Mouse (Mus musculus): ENCODE measurements at regions not wholly inside any gene's neighbourhood (a gene's known extent, or its start where the extent isn't known, plus 50 kb on each side); places are given as distances from the start of the nearest gene placed in this dataset.

GRCm38 (mm10) chr3:17452984-17453383, 495.2 kb upstream of the Cypt12 start:
- H3K4me3 ChIP-seq: no peak overlapping the region
- no peak overlapping the region for H3K4me2 ChIP-seq
- H3K27me3 ChIP-seq: no peaks in the 10 kb centered on the region
- H3K4me1 ChIP-seq: no peaks in the 10 kb centered on the region
- H3K36me3 ChIP-seq (ENCODE audit: poor library complexity, severe bottlenecking): no peaks in the 10 kb centered on the region
- no peaks in the 10 kb centered on the region for H3K9me3 ChIP-seq (replicated peaks)
- 38% methylated on average over 1 of the region's 1 CpGs for WGBS
- no peak overlapping the region for H3K9ac ChIP-seq
- ATAC-seq: peak; percentile 55; the same call in 1 of the 2 replicates
- no peak overlapping the region for H3K27ac ChIP-seq

GRCm38 (mm10) chr3:17460545-17460944, 487.7 kb upstream of the Cypt12 start:
- Histone ChIP-seq H3K27me3 (no peaks in the 10 kb centered on the region), H3K9ac (no peak overlapping the region), H3K27ac (no peak overlapping the region), H3K4me2 (no peak overlapping the region), H3K9me3 (replicated peaks) (no peaks in the 10 kb centered on the region), H3K4me1 (no peaks in the 10 kb centered on the region), H3K4me3 (no peak overlapping the region), H3K36me3 (ENCODE audit: poor library complexity, severe bottlenecking) (no peaks in the 10 kb centered on the region)
- ATAC-seq: no peak; the same call in 1 of the 2 replicates
- 79% methylated on average over 5 of the region's 5 CpGs for WGBS

DNA sequence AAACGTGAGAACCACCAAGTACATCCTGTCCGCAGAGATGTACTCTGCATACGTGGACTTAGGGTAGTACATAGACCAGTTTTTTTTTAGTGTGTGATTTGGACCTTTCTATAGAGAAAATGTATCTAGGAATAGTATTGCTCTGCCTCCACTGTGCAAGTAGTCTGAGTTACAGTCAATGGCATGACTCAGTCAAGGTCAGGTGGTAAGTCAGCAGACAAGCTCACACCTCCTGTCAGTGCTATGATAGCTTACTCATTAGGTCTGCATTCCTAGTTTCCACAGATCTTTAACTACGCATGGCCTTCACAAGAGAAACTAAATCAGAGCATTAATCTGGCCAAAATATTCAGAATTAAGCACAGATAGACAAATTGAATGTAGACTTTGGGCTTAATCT, 486.8 kb upstream of the Cypt12 start:
- Histone ChIP-seq H3K27me3 (no peaks in the 10 kb centered on the region), H3K36me3 (ENCODE audit: poor library complexity, severe bottlenecking) (no peaks in the 10 kb centered on the region), H3K4me3 (no peak overlapping the region), H3K9ac (no peak overlapping the region), H3K4me1 (no peaks in the 10 kb centered on the region), H3K9me3 (replicated peaks) (no peaks in the 10 kb centered on the region), H3K4me2 (no peak overlapping the region), H3K27ac (no peak overlapping the region)
- 87% methylated on average over 4 of the region's 4 CpGs for WGBS
- ATAC-seq: no peak

- no peak overlapping the region for H3K4me2 ChIP-seq
These were observed 474.4 kb upstream of the Cypt12 start for GRCm38 (mm10) chr3:17473812-17474211.

GRCm38 (mm10) chr3:17489240-17490142, 458.7 kb upstream of the Cypt12 start:
- Histone ChIP-seq H3K27me3 (no peaks in the 10 kb centered on the region), H3K9ac (no peak overlapping the region), H3K27ac (no peak overlapping the region), H3K36me3 (ENCODE audit: poor library complexity, severe bottlenecking) (no peaks in the 10 kb centered on the region), H3K4me3 (no peak overlapping the region), H3K9me3 (replicated peaks) (no peaks in the 10 kb centered on the region), H3K4me1 (peaks cover 6% of the 10 kb centered on the region), H3K4me2 (no peak overlapping the region)
- peak; percentile 69; the same call in 1 of the 2 replicates for ATAC-seq
- WGBS: 14% methylated on average over 4 of the region's 4 CpGs

More at GRCm38 (mm10) chr3:17473812-17474211, 474.4 kb upstream of the Cypt12 start:
- Histone ChIP-seq H3K27ac (no peak overlapping the region), H3K4me1 (no peaks in the 10 kb centered on the region), H3K4me3 (no peak overlapping the region), H3K9me3 (replicated peaks) (no peaks in the 10 kb centered on the region), H3K9ac (no peak overlapping the region), H3K27me3 (no peaks in the 10 kb centered on the region), H3K36me3 (ENCODE audit: poor library complexity, severe bottlenecking) (no peaks in the 10 kb centered on the region)
- WGBS: 93% methylated on average over 2 of the region's 2 CpGs
- no peak for ATAC-seq

GRCm38 (mm10) chr3:17490632-17491031, 457.6 kb upstream of the Cypt12 start:
- Histone ChIP-seq H3K9ac (no peak overlapping the region), H3K27ac (no peak overlapping the region), H3K4me3 (no peak overlapping the region), H3K4me1 (peaks cover 6% of the 10 kb centered on the region), H3K9me3 (replicated peaks) (no peaks in the 10 kb centered on the region), H3K27me3 (no peaks in the 10 kb centered on the region), H3K4me2 (no peak overlapping the region), H3K36me3 (ENCODE audit: poor library complexity, severe bottlenecking) (no peaks in the 10 kb centered on the region)
- ATAC-seq: no peak

- no peaks in the 10 kb centered on the region for H3K9me3 ChIP-seq (replicated peaks)
- H3K36me3 ChIP-seq (ENCODE audit: poor library complexity, severe bottlenecking): no peaks in the 10 kb centered on the region
- no peak overlapping the region for H3K4me3 ChIP-seq
- no peaks in the 10 kb centered on the region for H3K27me3 ChIP-seq
- no peaks in the 10 kb centered on the region for H3K4me1 ChIP-seq
- no peak overlapping the region for H3K27ac ChIP-seq
- WGBS: 90% methylated on average over 3 of the region's 3 CpGs
- H3K9ac ChIP-seq: no peak overlapping the region
- H3K4me2 ChIP-seq: no peak overlapping the region
- no peak for ATAC-seq
These were observed 449.9 kb upstream of the Cypt12 start for GRCm38 (mm10) chr3:17498291-17498690.

GRCm38 (mm10) chr3:17501556-17501955, 446.7 kb upstream of the Cypt12 start:
- Histone ChIP-seq H3K9me3 (replicated peaks) (no peaks in the 10 kb centered on the region), H3K4me3 (no peak overlapping the region), H3K36me3 (ENCODE audit: poor library complexity, severe bottlenecking) (no peaks in the 10 kb centered on the region), H3K27ac (no peak overlapping the region), H3K9ac (no peak overlapping the region), H3K27me3 (no peaks in the 10 kb centered on the region), H3K4me2 (no peak overlapping the region), H3K4me1 (no peaks in the 10 kb centered on the region)
- WGBS: 48% methylated on average over 2 of the region's 2 CpGs
- no peak for ATAC-seq

DNA sequence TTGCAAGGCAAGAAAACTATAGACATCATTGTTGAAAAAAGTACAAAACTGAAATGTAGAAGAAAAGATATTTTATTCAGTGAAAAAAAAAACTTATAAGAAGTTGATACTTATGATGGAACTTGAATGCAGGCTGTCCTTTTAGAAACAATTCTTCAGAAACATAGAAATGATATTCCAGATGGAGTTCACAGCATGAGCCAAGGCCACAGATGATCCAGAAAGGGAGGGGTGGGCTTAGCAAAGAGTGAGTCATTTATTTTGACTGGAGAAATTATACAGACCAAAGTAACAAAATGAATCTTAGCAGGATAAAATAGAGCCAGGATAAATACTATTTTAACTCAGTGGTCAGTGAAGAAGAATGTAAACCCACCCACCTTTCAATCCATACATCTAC, 406.9 kb upstream of the Cypt12 start:
- Histone ChIP-seq H3K9me3 (replicated peaks) (no peaks in the 10 kb centered on the region), H3K9ac (no peak overlapping the region), H3K4me2 (no peak overlapping the region), H3K36me3 (ENCODE audit: poor library complexity, severe bottlenecking) (no peaks in the 10 kb centered on the region), H3K27me3 (no peaks in the 10 kb centered on the region), H3K4me3 (no peak overlapping the region), H3K27ac (no peak overlapping the region), H3K4me1 (no peaks in the 10 kb centered on the region)
- no peak for ATAC-seq

- Histone ChIP-seq H3K36me3 (ENCODE audit: poor library complexity, severe bottlenecking) (no peaks in the 10 kb centered on the region), H3K4me2 (no peak overlapping the region), H3K9ac (no peak overlapping the region), H3K27ac (no peak overlapping the region), H3K27me3 (no peaks in the 10 kb centered on the region), H3K4me3 (no peak overlapping the region), H3K9me3 (replicated peaks) (no peaks in the 10 kb centered on the region), H3K4me1 (no peaks in the 10 kb centered on the region)
- 10% methylated on average over 1 of the region's 1 CpGs for WGBS
- peak; percentile 6; the same call in 1 of the 2 replicates for ATAC-seq
These were observed 400.6 kb upstream of the Cypt12 start for GRCm38 (mm10) chr3:17547559-17548059.

GRCm38 (mm10) chr3:17582487-17582886, 365.7 kb upstream of the Cypt12 start:
- H3K4me1 ChIP-seq: no peaks in the 10 kb centered on the region
- H3K9ac ChIP-seq: no peak overlapping the region
- no peaks in the 10 kb centered on the region for H3K27me3 ChIP-seq
- peak overlapping the region; percentile 60 for H3K27ac ChIP-seq
- no peak overlapping the region for H3K4me3 ChIP-seq
- no peaks in the 10 kb centered on the region for H3K36me3 ChIP-seq (ENCODE audit: poor library complexity, severe bottlenecking)
- H3K4me2 ChIP-seq: peak overlapping the region; percentile 32
- WGBS: 19% methylated on average over 9 of the region's 9 CpGs
- H3K9me3 ChIP-seq (replicated peaks): no peaks in the 10 kb centered on the region
- 0 out of 2 replicates have a peak, but pooled peaks have one; percentile 57 for ATAC-seq

- H3K9ac ChIP-seq: no peak overlapping the region
- WGBS: 38% methylated on average over 2 of the region's 2 CpGs
- ATAC-seq: peak; percentile 41; the same call in 1 of the 2 replicates
- H3K27ac ChIP-seq: no peak overlapping the region
- no peaks in the 10 kb centered on the region for H3K27me3 ChIP-seq
- H3K36me3 ChIP-seq (ENCODE audit: poor library complexity, severe bottlenecking): no peaks in the 10 kb centered on the region
- no peak overlapping the region for H3K4me2 ChIP-seq
- 0 out of 2 replicates have a peak, but pooled peaks cover 3% of the 10 kb centered on the region for H3K4me1 ChIP-seq
- no peak overlapping the region for H3K4me3 ChIP-seq
- no peaks in the 10 kb centered on the region for H3K9me3 ChIP-seq (replicated peaks)
These were observed 358.2 kb upstream of the Cypt12 start for GRCm38 (mm10) chr3:17589956-17590546.

Data from forebrain, embryonic 13.5 days (tissue).